Mouse (Mus musculus): ENCODE measurements at regions not wholly inside any gene's neighbourhood (a gene's known extent, or its start where the extent isn't known, plus 50 kb on each side); places are given as distances from the start of the nearest gene placed in this dataset.

DNA sequence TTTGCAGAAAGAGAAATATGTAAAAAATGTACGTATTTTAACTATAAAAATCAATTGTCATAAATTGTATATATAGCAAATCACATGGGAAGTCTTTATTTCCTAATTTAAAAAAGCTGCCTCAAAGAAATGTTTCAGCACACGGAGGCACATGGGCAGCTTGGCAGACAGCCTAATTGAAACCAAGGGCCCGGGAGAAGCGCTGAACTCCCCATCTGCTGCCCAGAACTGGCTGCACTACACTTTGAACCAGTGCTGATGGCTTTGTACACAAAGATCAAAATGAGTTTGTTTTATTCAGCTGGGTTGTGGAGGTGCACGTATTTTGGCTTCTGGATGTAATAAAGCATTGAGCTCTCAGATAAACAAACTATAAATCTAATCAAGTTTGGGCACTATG is 100.2 kb upstream of the Rspo3 start:
- no peak for DNase-seq (ENCODE audit: low spot score)

DNA sequence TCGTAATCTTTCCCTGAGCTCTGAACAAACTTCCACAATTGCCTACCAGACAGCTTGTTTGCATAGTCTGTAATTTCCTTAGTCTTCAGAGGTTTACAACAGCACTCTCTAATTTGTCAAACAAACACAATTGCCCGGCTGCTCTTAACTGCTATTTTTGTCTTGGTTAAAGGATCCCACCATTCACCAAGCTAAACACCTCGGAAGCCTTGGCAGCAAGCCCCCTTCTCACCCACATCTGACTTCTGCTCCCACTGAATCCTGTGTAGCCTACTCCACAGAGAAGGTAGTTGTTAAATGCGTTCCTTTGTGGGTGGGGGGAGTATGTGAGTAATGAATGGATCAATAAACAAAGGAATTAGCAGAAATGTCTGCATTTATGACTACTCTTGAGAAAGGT is 59.8 kb upstream of the Rspo3 start:
- DNase-seq (ENCODE audit: low spot score): peak; percentile 0

DNA sequence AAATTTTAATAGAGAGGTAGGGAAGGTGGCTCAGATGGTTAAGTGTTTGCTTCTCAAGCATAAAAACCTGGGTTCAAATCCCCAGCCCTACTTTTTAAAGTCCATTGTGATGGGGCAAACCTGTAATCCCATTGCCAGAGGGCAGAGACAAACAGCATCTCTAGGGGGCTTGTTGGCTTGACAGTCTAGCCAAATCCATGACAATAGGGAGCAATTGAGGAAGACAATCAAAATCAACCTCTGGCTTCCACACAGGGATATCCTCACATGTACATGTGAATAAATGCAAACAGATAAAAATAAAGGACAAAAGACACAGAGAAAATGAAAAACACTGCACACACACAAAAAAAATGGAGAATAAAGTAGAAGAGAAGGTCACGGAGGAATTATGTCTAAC is 59.3 kb upstream of the Rspo3 start:
- DNase-seq (ENCODE audit: low spot score): no peak

DNA sequence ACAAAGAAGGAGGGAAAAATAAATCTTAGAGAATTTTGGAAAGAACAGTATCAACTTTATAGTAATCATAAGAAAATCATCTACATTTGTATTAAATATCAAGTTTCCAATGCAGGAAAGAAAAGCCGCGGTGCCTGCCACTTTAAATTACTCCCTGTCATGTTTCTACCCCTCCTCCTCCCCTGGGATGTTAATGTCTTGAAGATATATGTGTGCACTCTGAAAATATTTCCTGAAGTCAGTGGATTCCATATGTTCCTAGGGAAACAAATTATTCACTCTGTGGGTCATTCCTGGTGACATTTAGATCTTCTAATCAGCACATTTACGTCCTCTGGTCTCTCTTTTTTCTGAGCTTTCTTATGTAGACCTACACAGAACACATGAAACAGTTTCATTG is 57.2 kb upstream of the Rspo3 start:
- DNase-seq (ENCODE audit: low spot score): no peak

DNA sequence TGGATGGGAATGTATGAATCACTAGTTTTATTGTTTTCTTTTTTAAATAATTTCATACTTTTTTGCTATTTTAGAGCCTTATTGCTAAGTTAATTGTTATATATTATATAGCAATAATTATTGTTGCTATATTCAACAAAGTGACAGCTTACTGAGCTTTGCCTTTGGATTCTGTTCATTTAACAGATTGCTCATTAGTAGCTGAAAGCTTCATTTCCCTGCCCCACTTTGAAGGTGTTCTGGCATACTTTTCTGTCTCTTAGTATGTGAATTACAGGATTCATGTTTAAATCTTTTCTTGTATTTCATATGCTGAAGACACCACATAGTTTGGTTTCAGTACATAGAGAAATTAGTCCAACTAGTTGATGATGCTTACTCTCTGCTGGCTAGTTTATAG is 54.5 kb upstream of the Rspo3 start:
- DNase-seq (ENCODE audit: low spot score): no peak

DNA sequence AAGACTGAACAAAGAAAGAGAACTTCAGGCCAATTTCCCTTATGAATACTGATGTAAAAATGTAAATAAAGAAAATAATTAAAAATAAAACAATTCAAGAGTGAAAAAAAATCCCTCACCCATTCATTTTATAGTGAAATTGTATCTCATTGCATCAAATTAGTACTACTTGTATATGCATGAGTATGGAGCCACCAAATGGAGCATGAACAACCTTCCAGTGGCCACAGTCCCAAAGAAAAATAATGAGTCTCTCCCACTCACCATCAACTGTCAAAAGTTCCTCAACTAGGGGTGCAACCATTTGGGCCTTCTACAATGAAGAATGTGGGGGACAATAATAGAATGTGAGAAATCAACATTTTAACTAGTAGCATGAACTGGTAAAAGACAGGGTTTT is 54.1 kb upstream of the Rspo3 start:
- DNase-seq (ENCODE audit: low spot score): no peak

All from left cerebral cortex, adult 11 months (tissue).